Mouse (Mus musculus): ENCODE measurements around the gene Sgip1.
A peak's percentile ranks its signal among the peaks of the same experiment; 100 is the strongest.

Sgip1 gene

GRCm38 (mm10) chr4:102775596-102776270 lies 34.6 kb downstream of the Sgip1 start:
- DNase-seq: peak; percentile 75

GRCm38 (mm10) chr4:102779902-102780301 lies 38.8 kb downstream of the Sgip1 start:
- peak; percentile 56 for DNase-seq

- peak; percentile 88 for DNase-seq
These were observed 42.1 kb downstream of the Sgip1 start for GRCm38 (mm10) chr4:102783063-102783748.

GRCm38 (mm10) chr4:102785158-102785557 lies 44.1 kb downstream of the Sgip1 start:
- peak; percentile 44 for DNase-seq

GRCm38 (mm10) chr4:102792100-102792790 lies 51.1 kb downstream of the Sgip1 start:
- DNase-seq: peak; percentile 97

GRCm38 (mm10) chr4:102801471-102801870 lies 60.4 kb downstream of the Sgip1 start:
- DNase-seq: peak; percentile 11

- DNase-seq: peak; percentile 51
These were observed 60.8 kb downstream of the Sgip1 start for GRCm38 (mm10) chr4:102801936-102802335.

GRCm38 (mm10) chr4:102804611-102805010 lies 63.5 kb downstream of the Sgip1 start:
- peak; percentile 43 for DNase-seq

GRCm38 (mm10) chr4:102806987-102807386 lies 65.9 kb downstream of the Sgip1 start:
- peak; percentile 61 for DNase-seq

GRCm38 (mm10) chr4:102808258-102808657 lies 67.2 kb downstream of the Sgip1 start:
- peak; percentile 40 for DNase-seq

GRCm38 (mm10) chr4:102809296-102809695 lies 68.2 kb downstream of the Sgip1 start:
- DNase-seq: peak; percentile 60

GRCm38 (mm10) chr4:102810277-102810676 lies 69.2 kb downstream of the Sgip1 start:
- DNase-seq: peak; percentile 16

- peak; percentile 49 for DNase-seq
These were observed 70.1 kb downstream of the Sgip1 start for GRCm38 (mm10) chr4:102811007-102811805.

- peak; percentile 71 for DNase-seq
These were observed 72.2 kb downstream of the Sgip1 start for GRCm38 (mm10) chr4:102813346-102813745.

GRCm38 (mm10) chr4:102821786-102822185 lies 80.7 kb downstream of the Sgip1 start:
- DNase-seq: peak; percentile 74

- DNase-seq: peak; percentile 23
These were observed 83.4 kb downstream of the Sgip1 start for GRCm38 (mm10) chr4:102824494-102824893.

GRCm38 (mm10) chr4:102826159-102826558 lies 85.1 kb downstream of the Sgip1 start:
- DNase-seq: peak; percentile 89

GRCm38 (mm10) chr4:102828518-102828917 lies 87.4 kb downstream of the Sgip1 start:
- DNase-seq: peak; percentile 23

GRCm38 (mm10) chr4:102833191-102833590 lies 92.1 kb downstream of the Sgip1 start:
- DNase-seq: peak; percentile 53

GRCm38 (mm10) chr4:102833726-102834125 lies 92.6 kb downstream of the Sgip1 start:
- DNase-seq: peak; percentile 75

GRCm38 (mm10) chr4:102834710-102835109 lies 93.6 kb downstream of the Sgip1 start:
- DNase-seq: no peak

- DNase-seq: no peak
These were observed 99.1 kb downstream of the Sgip1 start for GRCm38 (mm10) chr4:102840062-102840798.
